Mouse (Mus musculus) G1E (cell line): ENCODE results near the gene Pou3f1. TPM values are rescaled to one million over a fixed set of nuclear protein-coding genes. Genes with fewer than 3 reads are reported as not detected.

Source experiments
- ATAC-seq: 2 replicates; pipeline ENCODE4 v1.8.0; 2016; ENCODE audit warnings: mild to moderate bottlenecking; ENCODE audit not compliant: insufficient number of reproducible peaks, poor library complexity, low FRiP score, severe bottlenecking; ENCODE audit errors: extremely low read depth
- DNase-seq: peaks from one replicate; pipeline ENCODE4 v3.0.0; 2012; ENCODE audit warnings: low spot score
- H3K27me3 ChIP-seq: 2 replicates; pipeline ENCODE4 v1.6.1; 2012; ENCODE audit warnings: mild to moderate bottlenecking, low read length, inconsistent platforms; ENCODE audit not compliant: insufficient read depth
- H3K36me3 ChIP-seq: replicated peaks from 2 replicates; pipeline ENCODE3; 2012; ENCODE audit warnings: mild to moderate bottlenecking, inconsistent platforms
- H3K4me1 ChIP-seq: 2 replicates; pipeline ENCODE4 v1.6.1; 2012; ENCODE audit warnings: low read depth, low read length, inconsistent platforms, mixed read lengths; ENCODE audit not compliant: insufficient read depth
- H3K4me3 ChIP-seq: 2 replicates; pipeline ENCODE4 v1.5.1; 2012; ENCODE audit warnings: low read depth, mild to moderate bottlenecking, inconsistent platforms, low read length, moderate library complexity, mixed read lengths
- H3K9me3 ChIP-seq: replicated peaks from 2 replicates; pipeline ENCODE4 v1.6.1; 2012; ENCODE audit warnings: inconsistent platforms
- CTCF ChIP-seq: IDR thresholded peaks from 2 replicates; pipeline ENCODE4 v1.5.1; 2012; ENCODE audit warnings: low read depth, low read length, inconsistent platforms, mixed read lengths
- GATA1 ChIP-seq: IDR thresholded peaks from 2 replicates; pipeline ENCODE4 v1.6.1; 2012; ENCODE audit warnings: borderline replicate concordance, low read length, inconsistent platforms, mixed read lengths
- GATA2 ChIP-seq: IDR thresholded peaks from 2 replicates; pipeline ENCODE4 v1.6.1; 2012; ENCODE audit warnings: low read depth, low read length, inconsistent platforms, borderline replicate concordance
- POLR2AphosphoS5 ChIP-seq: IDR thresholded peaks from 2 replicates; pipeline ENCODE4 v1.6.1; 2012; ENCODE audit warnings: low read depth, low read length, inconsistent platforms; ENCODE audit not compliant: insufficient replicate concordance
- TAL1 ChIP-seq: conservative IDR thresholded peaks from 2 replicates; pipeline ENCODE4 v1.6.1; 2012; ENCODE audit warnings: low read depth, low read length, inconsistent platforms, mixed read lengths
- polyA plus RNA-seq: library from polyadenylated mRNA; stranded (reverse); fragments of >175 nt; gene quantifications from 2 replicates; pipeline ENCODE4 v1.2.3, GENCODE M21; 2012
- total RNA-seq, 2 experiments: library from RNA; stranded (forward) in 1 of 2; stranded (reverse) in 1 of 2; fragments of 200-1000 nt in 1 of 2; fragments of >200 nt in 1 of 2; fragmentation: Nextera tagmentation in 1 of 2; gene quantifications; 2 replicates each; pipeline ENCODE4 v1.2.3; 2014 to 2017

Gene Pou3f1
- total and polyA plus RNA-seq, 3 experiments = 0.05 TPM; not detected in 2

DNA sequence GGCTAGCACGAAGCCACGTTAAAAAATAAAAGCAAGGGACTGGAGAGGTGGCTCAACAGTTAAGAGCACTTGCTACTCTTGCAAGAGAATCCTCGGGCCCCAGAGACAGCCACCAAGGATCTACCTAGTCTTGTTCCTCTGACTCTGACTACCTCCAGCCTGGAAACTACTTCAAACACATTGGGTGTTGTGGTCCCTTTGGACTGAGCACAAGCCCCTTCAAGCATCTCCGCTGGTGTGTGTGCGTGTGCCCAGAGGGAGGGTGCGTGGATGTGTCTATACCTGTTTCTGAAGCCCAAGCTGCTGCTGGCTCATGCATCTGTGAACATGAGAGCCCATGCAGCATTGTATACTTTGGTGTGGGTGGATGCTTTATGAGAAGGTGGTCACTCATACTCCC lies 19.4 kb downstream of the Pou3f1 start:
- no peak for DNase-seq
- no peak overlapping the region for H3K4me3 ChIP-seq
- H3K4me1 ChIP-seq = 0 out of 2 replicates have a peak, but pooled peaks cover 2% of the 10 kb centered on the region
- ATAC-seq = no peak
- no peak for TF ChIP-seq GATA1
- TF ChIP-seq POLR2AphosphoS5 = no peak
- TF ChIP-seq GATA2 = no peak
- TF ChIP-seq CTCF = no peak
- no peak for TF ChIP-seq TAL1
- H3K9me3 ChIP-seq = no peaks in the 10 kb centered on the region
- peaks cover 7% of the 10 kb centered on the region; the same call in 1 of the 2 replicates for H3K27me3 ChIP-seq
- H3K36me3 ChIP-seq = peaks cover 63% of the 10 kb centered on the region

DNA sequence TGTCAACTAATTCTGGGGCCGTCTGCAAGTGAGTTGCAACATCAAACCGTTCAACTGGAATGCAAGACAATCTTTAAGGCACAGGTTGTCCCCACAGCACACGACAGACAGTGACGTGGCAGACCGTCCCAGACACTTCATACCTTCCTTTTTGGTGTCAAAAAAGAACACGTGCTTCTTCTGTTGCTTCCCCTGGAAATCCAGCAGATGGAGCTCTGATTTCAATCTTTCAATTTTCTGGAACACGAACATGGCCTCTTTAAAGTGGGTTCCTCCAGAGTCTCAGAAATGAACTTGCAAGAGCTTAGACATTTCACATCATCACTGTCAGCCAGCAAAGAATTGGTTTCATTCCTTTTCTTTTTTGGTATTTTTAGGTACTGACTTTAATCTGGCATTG lies 25.7 kb downstream of the Pou3f1 start:
- H3K4me3 ChIP-seq = no peak overlapping the region
- no peaks in the 10 kb centered on the region for H3K9me3 ChIP-seq
- DNase-seq (no peak), ATAC-seq (no peak)
- H3K4me1 ChIP-seq = peaks cover 5% of the 10 kb centered on the region; the same call in 1 of the 2 replicates
- H3K27me3 ChIP-seq = no peaks in the 10 kb centered on the region
- H3K36me3 ChIP-seq = peaks cover 95% of the 10 kb centered on the region
- TF ChIP-seq TAL1 (no peak), GATA1 (no peak), POLR2AphosphoS5 (no peak), GATA2 (no peak), CTCF (no peak)

GRCm38 (mm10) chr4:124683474-124683873 lies 26.9 kb downstream of the Pou3f1 start:
- peaks cover 97% of the 10 kb centered on the region for H3K36me3 ChIP-seq
- TF ChIP-seq POLR2AphosphoS5 = no peak
- TF ChIP-seq TAL1 = no peak
- no peak for TF ChIP-seq GATA1
- TF ChIP-seq CTCF = no peak
- TF ChIP-seq GATA2 = no peak
- H3K9me3 ChIP-seq = no peaks in the 10 kb centered on the region
- no peak for DNase-seq
- peaks cover 5% of the 10 kb centered on the region; the same call in 1 of the 2 replicates for H3K4me1 ChIP-seq
- H3K27me3 ChIP-seq = no peaks in the 10 kb centered on the region
- ATAC-seq = no peak
- no peak overlapping the region for H3K4me3 ChIP-seq

DNA sequence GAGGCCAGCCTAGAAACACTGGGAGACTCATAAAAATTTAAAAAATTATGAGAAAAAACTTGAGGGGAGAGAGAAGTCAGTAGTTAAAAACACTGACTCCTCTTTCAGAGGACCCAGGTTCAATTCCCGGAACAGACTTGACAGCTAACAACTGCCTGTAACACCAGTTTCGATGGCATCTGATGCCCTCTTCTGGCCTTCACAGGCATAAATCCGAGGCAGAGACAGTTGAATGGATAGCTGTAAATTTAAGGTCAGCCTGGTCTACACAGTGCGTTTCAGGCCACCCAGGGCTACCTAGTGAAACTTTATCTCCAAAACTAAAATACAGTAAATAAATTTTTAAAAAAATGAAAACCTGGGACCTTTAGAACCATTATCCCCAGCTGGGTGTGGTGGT lies 28.4 kb downstream of the Pou3f1 start:
- Histone ChIP-seq H3K27me3 (no peaks in the 10 kb centered on the region), H3K36me3 (peaks cover 96% of the 10 kb centered on the region), H3K4me1 (peaks cover 5% of the 10 kb centered on the region; the same call in 1 of the 2 replicates), H3K9me3 (no peaks in the 10 kb centered on the region), H3K4me3 (no peak overlapping the region)
- ATAC-seq (no peak), DNase-seq (no peak)
- TF ChIP-seq TAL1 = no peak

GRCm38 (mm10) chr4:124685453-124685852 lies 28.8 kb downstream of the Pou3f1 start:
- Histone ChIP-seq H3K9me3 (no peaks in the 10 kb centered on the region), H3K36me3 (peaks cover 94% of the 10 kb centered on the region), H3K4me3 (no peak overlapping the region), H3K4me1 (peaks cover 5% of the 10 kb centered on the region; the same call in 1 of the 2 replicates), H3K27me3 (no peaks in the 10 kb centered on the region)
- DNase-seq (no peak), ATAC-seq (no peak)
- TF ChIP-seq POLR2AphosphoS5 = no peak
- TF ChIP-seq GATA1 = no peak
- TF ChIP-seq TAL1 = no peak
- no peak for TF ChIP-seq GATA2
- no peak for TF ChIP-seq CTCF

DNA sequence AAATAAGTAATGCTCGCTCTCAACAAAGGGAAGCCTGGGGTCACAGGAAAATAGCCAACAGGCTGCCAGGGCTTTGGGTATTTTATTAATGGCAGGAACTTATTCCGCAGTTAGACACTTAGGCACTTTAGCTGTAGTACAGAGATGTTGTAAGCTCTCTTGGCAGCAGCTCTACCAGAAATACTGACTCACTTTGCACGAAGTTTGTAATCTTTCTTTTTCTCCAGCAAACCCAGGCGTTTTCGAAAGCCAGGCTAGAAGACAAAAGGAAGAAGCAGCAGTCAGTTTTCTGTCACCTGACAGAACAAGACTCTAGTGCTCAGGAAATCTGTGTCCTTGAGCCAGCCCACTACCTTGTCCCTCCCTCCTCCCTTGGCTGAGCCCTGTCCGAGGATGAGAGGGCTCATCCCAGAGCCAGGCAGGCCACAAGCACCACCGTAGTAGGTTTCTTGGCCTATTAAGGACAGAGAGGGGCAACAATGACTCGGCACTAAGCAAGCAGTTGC lies 29.3 kb downstream of the Pou3f1 start:
- H3K27me3 ChIP-seq = no peaks in the 10 kb centered on the region
- DNase-seq = no peak
- no peak for ATAC-seq
- peaks cover 9% of the 10 kb centered on the region for H3K4me1 ChIP-seq
- no peak overlapping the region for H3K4me3 ChIP-seq
- H3K9me3 ChIP-seq = no peaks in the 10 kb centered on the region
- peaks cover 94% of the 10 kb centered on the region for H3K36me3 ChIP-seq
- TF ChIP-seq POLR2AphosphoS5 (no peak), TAL1 (no peak), GATA1 (no peak), GATA2 (no peak), CTCF (no peak)

DNA sequence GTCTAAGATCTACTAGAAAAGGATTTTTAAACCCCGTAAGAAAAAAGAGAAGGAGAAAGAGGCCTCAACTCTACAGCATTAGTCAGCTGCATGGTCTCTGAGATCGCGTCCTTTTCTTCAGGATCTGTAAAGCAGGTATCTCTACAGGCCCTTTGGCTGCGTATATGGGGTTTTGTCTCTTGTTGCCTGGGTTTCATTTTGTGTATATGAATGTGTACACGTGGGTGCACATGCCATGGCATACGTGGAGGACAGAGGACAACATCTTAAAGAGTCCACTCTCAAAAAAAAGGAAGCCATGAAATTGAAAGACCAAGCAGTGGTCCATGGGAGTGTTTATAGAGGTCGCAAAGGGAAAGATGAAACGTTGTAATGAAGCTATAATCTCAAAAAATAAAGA lies 34.8 kb downstream of the Pou3f1 start:
- H3K9me3 ChIP-seq = no peaks in the 10 kb centered on the region
- no peak overlapping the region; the same call in 1 of the 2 replicates for H3K4me3 ChIP-seq
- H3K36me3 ChIP-seq = peaks cover 52% of the 10 kb centered on the region
- H3K27me3 ChIP-seq = no peaks in the 10 kb centered on the region
- TF ChIP-seq GATA2 = no peak
- ATAC-seq (no peak), DNase-seq (no peak)
- peaks cover 49% of the 10 kb centered on the region for H3K4me1 ChIP-seq
